Mouse (Mus musculus) embryonic stem cell, embryonic (primary cell): ENCODE results near the gene Pdilt.

Source experiments
- CTCF ChIA-PET, 4 experiments: fragments of 300-600 bp in 2 of 4; fragments of 350-600 bp in 2 of 4; sonication (Branson Sonifier 250); formaldehyde crosslinking; loops; one replicate each; lab custom pipeline; 2022; ENCODE audit warnings: inconsistent platforms in 2 of 4; lab: Charles Lee
- POLR2A ChIA-PET, 4 experiments: fragments of 300-600 bp in 2 of 4; fragments of 350-600 bp in 2 of 4; sonication (Branson Sonifier 250); formaldehyde crosslinking; loops; one replicate each; lab custom pipeline; 2022; ENCODE audit warnings: antibody characterized with exemption in 4 of 4, inconsistent platforms in 1 of 4; lab: Charles Lee

The Pdilt gene

DNA sequence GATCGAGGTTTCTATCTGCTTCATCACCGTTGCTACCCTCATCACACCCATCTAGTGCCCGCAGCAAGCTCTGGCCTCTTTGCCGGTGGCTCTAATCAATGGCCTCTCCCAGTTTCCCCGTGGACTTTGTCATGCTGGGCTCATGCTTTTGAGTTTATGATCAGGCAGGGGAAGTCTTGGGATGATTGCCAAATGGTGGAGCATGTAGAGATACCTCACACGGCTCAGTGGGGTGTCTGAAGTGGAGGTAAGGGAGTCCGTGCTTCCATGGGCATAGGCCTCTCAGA, 7.1 kb downstream of the Pdilt start:
- CTCF ChIA-PET, result interaction anchor here in 1 of 4 experiments (1.0 to 3.2 kb wide), 2 partner anchors 9 to 492 kb away, joined by 3 to 24 read pairs; no protein-coding TSS in a partner anchor
- POLR2A ChIA-PET, result no interaction called here

DNA sequence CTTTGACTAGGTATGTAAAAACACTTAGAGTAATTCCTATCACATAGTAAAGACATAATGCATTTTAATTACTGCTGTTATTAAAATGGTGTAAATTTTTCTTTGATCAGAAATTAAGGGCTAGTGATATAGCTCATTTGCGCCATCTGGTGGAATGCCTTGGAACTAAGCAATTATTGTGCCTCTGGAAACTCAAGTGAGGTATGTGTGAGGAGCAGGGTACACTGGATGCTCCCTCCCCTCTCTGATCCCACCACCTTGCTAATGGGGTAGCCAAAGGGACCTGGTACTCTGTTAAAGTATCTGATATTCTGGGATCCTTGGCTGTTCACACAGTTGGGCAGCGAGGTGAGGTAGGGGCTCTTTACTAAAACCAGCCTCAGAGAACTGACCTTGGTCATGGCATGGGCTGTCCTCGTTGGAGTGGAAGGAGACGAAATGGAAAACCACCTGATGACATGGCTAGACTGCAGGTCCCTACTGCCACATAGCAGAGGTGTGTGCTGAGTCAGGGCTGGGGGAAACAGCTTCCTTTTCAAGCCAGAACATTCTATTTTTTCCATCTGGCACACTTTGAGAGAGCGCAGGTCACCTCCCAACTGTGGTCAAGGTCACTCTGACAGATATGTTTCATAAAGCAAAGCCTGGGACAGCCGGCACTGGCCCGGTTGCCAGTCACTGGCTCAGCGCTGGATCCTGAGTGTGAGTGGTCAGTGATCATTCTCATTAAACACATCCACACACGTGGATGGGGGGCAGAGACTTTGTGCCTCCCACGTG, 7.6 kb downstream of the Pdilt start:
- ChIA-PET POLR2A (interaction anchor here in 1 of 4 experiments (1.0 kb wide), 1 partner anchor 492 kb away, joined by 3 read pairs; no protein-coding TSS in a partner anchor), CTCF (interaction anchor here (0.6 to 4.8 kb wide), 19 partner anchors 88 to 661 kb away, joined by 3 to 103 read pairs (median 4); no protein-coding TSS in a partner anchor)

DNA sequence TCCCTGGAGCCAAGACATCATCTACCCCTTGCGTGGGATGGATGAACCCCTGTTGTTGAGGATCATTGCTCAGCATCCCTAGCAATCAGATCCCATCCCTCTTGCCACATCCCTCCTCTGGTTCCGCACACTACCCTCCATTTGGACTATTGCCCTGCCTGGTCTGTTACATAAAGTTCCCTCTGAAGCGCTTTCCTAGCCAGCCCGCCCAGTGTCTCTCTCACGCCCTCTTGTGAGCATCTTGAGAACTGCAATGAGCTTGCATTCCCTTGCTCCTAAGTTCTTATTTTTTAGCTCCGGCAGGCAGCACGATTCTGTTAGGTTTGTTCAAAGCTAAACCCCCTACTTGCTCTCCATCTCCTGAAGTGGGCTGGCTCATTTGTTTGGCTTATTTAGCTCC, 10.2 kb downstream of the Pdilt start:
- ChIA-PET POLR2A (interaction anchor here in 1 of 4 experiments (0.7 kb wide), 1 partner anchor 502 kb away, joined by 4 read pairs; no protein-coding TSS in a partner anchor), CTCF (interaction anchor here (0.5 to 4.8 kb wide), 63 partner anchors 9 to 772 kb away, joined by 3 to 103 read pairs (median 4); partner anchors contain the start of genes Gpr139 (in 2 of the 4) and Pdilt (in 1 of the 4))

DNA sequence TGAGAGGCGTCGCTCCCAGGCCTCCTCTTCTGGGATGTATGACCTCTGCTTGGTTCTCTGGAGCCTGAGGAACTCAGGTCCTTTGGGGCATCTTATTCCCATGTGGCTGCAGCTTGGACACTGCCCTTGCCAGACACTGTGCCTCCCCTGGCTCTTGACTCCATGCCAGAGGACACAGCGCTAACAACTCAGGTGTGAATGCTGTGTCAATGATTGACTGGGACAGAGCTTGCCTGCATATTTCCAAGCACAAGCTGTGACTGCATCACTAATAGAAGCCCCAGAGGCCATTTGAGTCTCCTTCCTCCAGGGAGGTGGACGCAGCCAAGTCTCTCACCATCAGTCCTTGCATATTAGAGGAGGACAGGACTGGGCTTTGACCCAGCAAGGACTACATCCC, 12.1 kb downstream of the Pdilt start:
- CTCF ChIA-PET, result interaction anchor here in 3 of 4 experiments (0.7 to 4.8 kb wide), 4 partner anchors 491 to 1519 kb away, joined by 3 to 103 read pairs (median 6); no protein-coding TSS in a partner anchor
- POLR2A ChIA-PET, result no interaction called here

DNA sequence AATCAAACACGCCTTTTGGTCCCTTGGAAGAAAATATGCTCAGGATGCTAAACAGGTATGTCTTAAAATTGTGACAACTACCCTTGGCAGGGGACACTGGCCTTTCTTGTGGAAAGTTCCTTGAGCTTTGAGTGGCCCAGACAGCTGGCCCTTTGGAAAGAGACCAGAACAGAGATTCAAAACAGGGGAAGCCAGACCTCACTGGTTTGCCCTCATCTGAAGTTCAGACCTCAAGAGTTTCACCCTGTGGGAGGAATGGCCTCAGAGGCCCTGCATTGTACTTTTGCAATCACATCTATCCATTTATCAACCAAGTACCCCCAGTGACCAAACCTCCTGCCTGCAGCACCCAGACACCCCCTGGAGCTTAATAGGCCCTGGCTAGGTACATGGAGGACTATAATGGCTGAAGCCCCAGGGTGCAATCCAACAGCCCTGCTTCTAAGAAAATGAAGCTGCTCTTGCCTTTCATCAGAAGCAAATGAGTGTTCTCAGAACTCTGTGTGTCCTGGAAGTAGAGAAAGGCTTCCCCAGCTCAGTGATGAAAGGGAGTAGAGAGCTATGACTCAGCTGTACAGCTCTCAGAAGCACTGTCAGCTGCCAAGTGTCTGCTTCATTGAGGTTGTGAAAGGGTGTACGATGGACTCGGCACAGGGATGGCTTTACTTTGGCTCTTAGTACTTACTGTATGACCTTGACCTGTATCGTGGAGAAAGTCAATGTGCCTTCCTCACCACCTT, 33.1 kb downstream of the Pdilt start:
- ChIA-PET POLR2A (interaction anchor here in 2 of 4 experiments (0.5 to 0.6 kb wide), 2 partner anchors 558 to 1255 kb away, joined by 3 to 6 read pairs; no protein-coding TSS in a partner anchor), CTCF (interaction anchor here in 1 of 4 experiments (0.6 to 2.5 kb wide), 3 partner anchors 14 to 183 kb away, joined by 3 to 6 read pairs (median 3); no protein-coding TSS in a partner anchor)

DNA sequence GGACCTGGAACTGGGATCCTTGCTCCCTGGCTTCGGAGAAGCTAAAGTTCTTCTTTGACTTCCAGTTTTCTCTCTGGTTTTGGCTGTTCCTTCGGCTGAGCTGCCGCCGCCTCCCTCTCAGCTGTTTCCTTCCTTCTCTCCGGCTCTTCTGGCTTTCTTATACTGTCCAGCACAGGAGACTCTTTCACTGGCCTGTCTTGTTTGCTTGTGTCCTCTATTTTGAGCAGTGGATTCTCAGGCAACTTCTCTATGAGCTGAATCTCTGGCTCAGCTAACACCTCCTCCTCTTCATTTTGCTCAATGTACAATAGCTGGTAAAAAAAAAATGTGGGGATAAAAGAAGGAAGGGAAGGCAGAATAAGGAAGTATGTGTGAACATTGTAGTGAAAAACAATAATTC, 36.6 kb downstream of the Pdilt start:
- ChIA-PET CTCF (interaction anchor here in 1 of 4 experiments (1.2 kb wide), 1 partner anchor 26 kb away, joined by 3 read pairs; no protein-coding TSS in a partner anchor), POLR2A (no interaction called here)

DNA sequence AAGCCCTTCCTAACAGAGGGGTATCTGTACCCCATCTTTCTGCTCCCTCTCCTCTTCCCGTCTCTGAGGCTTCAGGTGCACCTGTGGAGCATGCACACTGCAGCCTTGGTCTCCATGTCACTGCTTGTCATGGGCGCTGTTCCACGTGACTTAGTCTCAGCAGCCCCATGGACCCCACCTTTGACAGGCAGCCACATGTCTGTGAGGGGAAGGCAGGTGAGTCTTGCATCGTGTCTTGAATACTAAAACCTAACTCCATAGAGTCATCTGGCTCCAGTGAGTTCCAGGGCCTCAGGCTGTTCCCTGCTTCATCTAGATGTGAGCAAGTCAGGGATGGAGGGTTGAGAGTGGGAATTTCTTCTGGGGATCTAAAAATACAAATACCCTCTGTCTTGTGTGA, 39.1 kb downstream of the Pdilt start:
- POLR2A ChIA-PET, result no interaction called here
- CTCF ChIA-PET, result interaction anchor here in 1 of 4 experiments (0.7 kb wide), 1 partner anchor 250 kb away, joined by 3 read pairs; no protein-coding TSS in a partner anchor

DNA sequence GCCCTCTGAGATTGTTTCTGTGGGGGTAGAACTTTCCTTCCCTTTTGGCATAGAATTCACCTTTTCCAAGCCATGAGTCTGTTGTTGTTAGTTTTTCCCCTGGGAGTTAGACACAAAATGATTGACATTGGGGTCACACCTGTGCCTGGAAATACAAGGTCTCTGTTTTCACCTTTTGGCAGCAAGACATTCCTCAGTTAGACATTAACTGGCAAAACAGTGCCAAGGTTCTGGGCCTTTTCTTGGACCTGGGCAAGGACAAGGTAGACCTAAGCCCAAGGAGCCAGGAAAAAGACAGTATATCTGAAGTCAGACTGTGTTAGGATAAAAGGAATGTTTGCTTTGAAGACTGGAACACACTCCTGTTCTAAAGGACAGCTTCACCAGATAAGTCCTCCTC, 44.0 kb downstream of the Pdilt start, which contains the start of gene Umod:
TSS of gene Umod (minus strand) at position 27 of the 400 bp plus-strand sequence.
- ChIA-PET CTCF (interaction anchor here in 1 of 4 experiments (0.7 kb wide), 1 partner anchor 34 kb away, joined by 3 read pairs; no protein-coding TSS in a partner anchor), POLR2A (no interaction called here)

DNA sequence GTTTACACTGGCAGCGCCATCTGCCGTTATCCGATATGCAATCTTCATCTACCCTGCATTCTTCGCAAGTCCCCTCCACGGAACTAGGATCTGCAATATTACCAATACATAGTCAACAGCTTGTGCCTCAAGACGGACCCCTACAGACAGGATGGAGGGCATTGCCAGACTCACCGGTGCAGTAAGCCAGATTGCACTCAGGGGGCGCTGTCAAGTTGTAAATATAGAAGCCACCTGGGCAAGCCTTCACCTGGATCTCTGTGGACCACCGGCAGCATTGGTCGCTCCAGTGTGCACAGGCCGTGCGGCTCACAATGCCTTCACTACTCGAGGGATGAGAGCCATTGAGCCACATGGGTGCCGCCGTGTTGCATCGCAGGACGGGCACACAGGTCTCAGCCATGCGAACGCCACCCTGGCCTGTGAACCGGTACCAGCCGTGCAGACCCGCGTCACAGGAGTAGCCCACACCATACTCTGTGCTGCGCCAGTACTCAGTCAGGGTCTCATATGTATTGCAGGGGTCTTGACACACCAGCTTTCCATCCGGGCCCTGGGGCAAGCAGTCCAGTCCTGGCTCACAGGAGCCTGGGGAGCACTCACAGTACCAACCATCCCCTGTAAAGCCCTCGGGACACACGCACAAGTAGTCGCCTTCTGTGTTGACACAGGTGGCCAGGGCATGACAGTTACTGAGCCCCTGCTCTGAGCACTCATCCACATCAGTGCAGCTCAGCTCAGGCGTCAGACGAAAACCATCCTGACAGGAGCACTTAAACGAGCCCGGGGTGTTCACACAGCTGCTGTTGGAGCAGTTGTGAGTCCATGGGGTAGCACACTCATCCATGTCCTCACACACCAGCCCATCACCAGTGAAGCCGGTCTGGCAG, 46.5 kb downstream of the Pdilt start:
- POLR2A ChIA-PET, result interaction anchor here in 1 of 4 experiments (0.5 kb wide), 1 partner anchor 170 kb away, joined by 3 read pairs; no protein-coding TSS in a partner anchor
- CTCF ChIA-PET, result interaction anchor here in 2 of 4 experiments (0.6 to 1.7 kb wide), 7 partner anchors 14 to 466 kb away, joined by 3 to 5 read pairs (median 3); no protein-coding TSS in a partner anchor

DNA sequence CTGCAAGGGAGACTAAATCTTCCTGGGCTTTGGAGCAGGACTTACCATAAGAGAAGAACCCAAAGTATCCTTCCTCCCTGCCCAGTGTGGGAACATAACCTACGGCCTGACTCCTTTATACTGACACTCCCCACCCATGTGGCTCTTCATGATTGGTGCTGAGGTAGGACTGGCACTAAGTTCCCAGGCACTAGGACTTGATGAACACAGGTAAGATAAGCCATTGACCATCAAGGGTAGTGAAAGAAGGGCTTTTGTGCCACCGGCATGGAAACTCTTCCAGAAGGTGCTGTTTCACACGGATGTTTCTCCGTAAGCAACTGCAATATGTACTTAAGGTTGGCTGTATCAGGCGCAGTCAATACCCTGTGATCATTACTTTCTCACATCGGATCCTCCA, 64.1 kb downstream of the Pdilt start, which contains the start of gene Gp2:
TSS of gene Gp2 (minus strand) at position 101 of the 400 bp plus-strand sequence.
- ChIA-PET CTCF (interaction anchor here in 1 of 4 experiments (0.6 kb wide), 1 partner anchor 574 kb away, joined by 4 read pairs; no protein-coding TSS in a partner anchor), POLR2A (no interaction called here)

DNA sequence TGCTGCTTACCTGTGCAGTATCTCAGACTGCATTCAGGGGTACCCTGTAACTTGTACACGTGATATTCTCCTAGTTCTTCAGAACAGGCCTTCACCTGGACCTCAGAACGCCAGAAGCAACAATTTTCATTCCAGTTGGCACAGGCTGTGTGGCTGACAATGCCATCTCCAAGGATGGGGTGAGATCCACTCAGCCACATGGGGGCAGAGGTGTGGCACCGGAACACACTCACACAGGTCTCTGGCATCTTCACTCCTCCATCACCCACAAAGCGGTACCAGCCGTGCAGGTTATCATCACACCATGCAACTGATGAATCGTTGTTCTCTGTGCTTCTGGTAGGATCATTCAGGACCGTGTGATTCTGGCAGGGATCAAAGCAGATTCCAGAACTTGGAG, 69.1 kb downstream of the Pdilt start:
- CTCF ChIA-PET, result no interaction called here
- POLR2A ChIA-PET, result no interaction called here

DNA sequence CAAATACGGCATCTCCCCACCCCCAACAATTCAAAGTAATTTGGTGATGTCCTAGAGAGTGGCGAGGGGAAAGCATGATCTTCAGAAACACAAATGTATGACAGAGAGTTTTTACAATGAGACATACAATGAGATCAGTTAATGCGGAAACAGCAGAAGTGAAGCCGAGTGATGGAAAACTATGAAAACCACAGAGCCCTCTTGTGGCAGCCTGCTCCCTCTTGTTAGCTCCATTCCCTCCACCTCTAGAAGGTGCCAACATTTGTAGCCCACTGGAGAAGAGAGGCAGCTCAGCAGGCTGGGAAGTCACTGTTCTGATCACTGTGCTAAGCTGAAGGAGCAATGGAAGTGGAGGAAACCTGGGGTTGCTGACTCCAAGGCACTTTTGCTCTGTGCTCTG, 79.4 kb downstream of the Pdilt start:
- POLR2A ChIA-PET, result no interaction called here

DNA sequence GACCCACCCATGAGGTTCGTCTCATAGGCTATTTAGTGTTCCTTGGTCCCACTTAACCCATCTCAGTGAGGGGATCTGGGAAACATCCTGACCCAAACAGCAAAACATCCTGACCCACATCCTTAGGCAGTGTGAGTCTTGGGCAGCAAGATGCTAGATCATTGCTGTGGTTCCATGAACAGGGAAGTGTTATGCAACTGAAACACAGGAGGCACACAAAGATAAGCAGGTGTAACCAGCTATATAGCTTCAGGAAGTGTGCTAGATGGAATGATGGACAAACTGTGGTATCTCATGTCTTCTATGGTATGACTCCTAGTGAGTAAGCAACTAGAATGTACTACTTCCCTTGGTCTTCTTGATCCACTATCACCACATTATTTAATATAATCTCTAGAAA, 81.4 kb downstream of the Pdilt start:
- CTCF ChIA-PET, result no interaction called here
- POLR2A ChIA-PET, result no interaction called here

More for the DNA sequence above, 79.4 kb downstream of the Pdilt start:
- CTCF ChIA-PET, result interaction anchor here in 3 of 4 experiments (0.6 to 1.2 kb wide), 7 partner anchors 17 to 463 kb away, joined by 3 to 5 read pairs (median 3); no protein-coding TSS in a partner anchor
